Mouse (Mus musculus): ENCODE measurements around the gene Trib2. TPM values are rescaled to one million over a fixed set of nuclear protein-coding genes. Genes with fewer than 3 reads are reported as not detected.
A peak's percentile ranks its signal among the peaks of the same experiment; 100 is the strongest.

Gene Trib2
- total RNA-seq (2012; rRNA removed) (42.1 and 53.8 TPM in 2 replicates), polyA plus RNA-seq (2012; ENCODE audit: insufficient read depth in 1 of 2, insufficient read length in 2 of 2, low read depth in 1 of 2, low replicate concordance in 2 of 2, missing spikeins in 1 of 2) (10 to 100 TPM; 20.1 to 80.6 TPM)

DNA sequence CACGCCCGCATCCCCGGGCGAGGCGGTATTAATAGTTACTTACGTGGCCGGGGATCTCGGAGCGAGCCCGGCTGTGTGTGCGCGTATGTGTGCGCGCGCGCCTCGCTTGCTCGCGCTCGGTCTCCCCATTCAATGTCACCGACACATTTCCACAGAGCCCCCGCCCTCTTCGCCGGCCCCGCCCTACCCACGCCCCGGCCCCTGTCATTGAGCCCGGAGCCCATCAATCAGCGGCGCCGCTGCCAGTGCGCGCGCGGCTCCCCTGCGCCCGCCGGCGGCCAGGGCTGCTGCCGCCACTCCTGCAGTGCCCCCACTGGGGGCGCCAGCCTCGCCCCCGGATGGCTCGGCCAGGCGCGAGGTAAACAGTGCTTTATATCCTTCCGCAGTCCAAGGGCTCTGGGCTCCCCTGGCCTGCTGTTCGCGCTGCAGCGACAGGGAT is at the start of gene Trib2:
Gene Trib2, minus strand, starts transcription at position 183 of the 439 bp plus-strand sequence.
- Histone ChIP-seq H3K4me3 (ENCODE audit: control insufficient read depth in 1 of 2, insufficient read depth in 1 of 2, low read depth in 2 of 2, low read length in 2 of 2) (peak within 1 kb of the TSS; percentile 97 to 98), H3K4me1 (ENCODE audit: control insufficient read depth in 1 of 2, insufficient read depth in 2 of 2, low read length in 2 of 2) (peaks cover 0 to 7% of the 10 kb centered on the region in 2 experiments; a peak in 3 of 4 replicates), H3K27me3 (ENCODE audit: control insufficient read depth in 1 of 2, insufficient read depth in 2 of 2, low read length in 2 of 2) (no peaks in the 10 kb centered on the region), H3K36me3 (ENCODE audit: control insufficient read depth in 1 of 2, insufficient read depth in 2 of 2, low read length in 2 of 2) (peaks cover 0 to 6% of the 10 kb centered on the region in 2 experiments; a peak in 2 of 4 replicates), H3K79me2 (ENCODE audit: control insufficient read depth, insufficient read depth, low read length, poor library complexity) (peaks cover 42% of the 10 kb centered on the region), H3K9me3 (replicated peaks; ENCODE audit: insufficient read depth, low read length) (no peaks in the 10 kb centered on the region), H3K9ac (ENCODE audit: control insufficient read depth, low read depth, low read length, poor library complexity, severe bottlenecking) (peak within 1 kb of the TSS; percentile 95), H3K27ac (ENCODE audit: control insufficient read depth, low read depth, low read length) (peak within 1 kb of the TSS; percentile 61)
- DNase-seq (ENCODE audit: low read depth, low spot score) = peak; percentile 94
- TF ChIP-seq SMC3 (IDR thresholded peaks at IDR 0.05; ENCODE audit: low read depth, low read length) (peak; percentile 39), ZC3H11A (IDR thresholded peaks at IDR 0.05; ENCODE audit: low read depth, low read length) (peak; percentile 13; the same call in 1 of the 2 replicates), JUND (IDR thresholded peaks at IDR 0.05; ENCODE audit: low read depth, low read length) (no peak), CTCF (IDR thresholded peaks at IDR 0.05 in 2 of 3, conservative IDR thresholded peaks at IDR 0.05 in 1 of 3; ENCODE audit: control insufficient read depth in 1 of 3, insufficient read depth in 1 of 3, low read depth in 2 of 3, low read length in 3 of 3, poor library complexity in 1 of 3, severe bottlenecking in 1 of 3) (peak in 2 of 3 experiments; percentile 68 to 75; a peak in 5 of 6 replicates), EP300 (IDR thresholded peaks at IDR 0.05; ENCODE audit: low read depth in 1 of 2, low read length in 2 of 2) (0 out of 4 replicates have a peak, but pooled peaks of 1 of the 2 experiments have one; percentile 18), RAD21 (IDR thresholded peaks at IDR 0.05; ENCODE audit: low read depth, low read length) (peak; percentile 44), ZMIZ1 (IDR thresholded peaks at IDR 0.05; ENCODE audit: low read depth, low read length) (peak; percentile 77), HCFC1 (IDR thresholded peaks at IDR 0.05; ENCODE audit: low read depth, low read length) (no peak), USF1 (IDR thresholded peaks at IDR 0.05; ENCODE audit: low read depth, low read length) (no peak), GABPA (IDR thresholded peaks at IDR 0.05; ENCODE audit: low read depth, low read length) (no peak), MYB (IDR thresholded peaks at IDR 0.05; ENCODE audit: low read depth, low read length) (no peak), POLR2A (IDR thresholded peaks at IDR 0.05; ENCODE audit: control insufficient read depth in 1 of 2, insufficient read depth in 1 of 2, low read depth in 1 of 2, low read length in 2 of 2, poor library complexity in 1 of 2) (peak; percentile 41 to 62; a peak in 1 of 4 replicates), BHLHE40 (IDR thresholded peaks at IDR 0.05; ENCODE audit: borderline replicate concordance, low read depth, low read length) (no peak), POLR2AphosphoS5 (IDR thresholded peaks at IDR 0.05; ENCODE audit: borderline replicate concordance, low read depth, low read length) (no peak), SIN3A (IDR thresholded peaks at IDR 0.05; ENCODE audit: low read length) (peak; percentile 80), E2F4 (IDR thresholded peaks at IDR 0.05; ENCODE audit: borderline replicate concordance, low read depth, low read length) (no peak), NELFE (IDR thresholded peaks at IDR 0.05; ENCODE audit: low read depth, low read length) (peak; percentile 51), POLR2AphosphoS2 (IDR thresholded peaks at IDR 0.05; ENCODE audit: low read length) (no peak), GATA1 (IDR thresholded peaks at IDR 0.05; ENCODE audit: low read depth, low read length) (no peak), CHD2 (IDR thresholded peaks at IDR 0.05; ENCODE audit: low read length) (no peak), CHD1 (IDR thresholded peaks at IDR 0.05; ENCODE audit: low read depth, low read length) (no peak), NRF1 (IDR thresholded peaks at IDR 0.05; ENCODE audit: insufficient read depth, low read depth, low read length, poor library complexity, severe bottlenecking) (peak; percentile 65), MEF2A (IDR thresholded peaks at IDR 0.05; ENCODE audit: extremely low read depth, insufficient replicate concordance, low read depth, low read length, poor library complexity, severe bottlenecking) (no peak), ELF1 (IDR thresholded peaks at IDR 0.05; ENCODE audit: low read depth, low read length) (no peak), MXI1 (IDR thresholded peaks at IDR 0.05; ENCODE audit: low read depth, low read length) (peak; percentile 62), TBP (IDR thresholded peaks at IDR 0.05; ENCODE audit: low read depth, low read length) (0 out of 2 replicates have a peak, but pooled peaks have one; percentile 13), MYC (IDR thresholded peaks at IDR 0.05; ENCODE audit: low read depth, low read length) (no peak), ZNF384 (IDR thresholded peaks at IDR 0.05; ENCODE audit: low read depth, low read length) (no peak), MAZ (IDR thresholded peaks at IDR 0.05; ENCODE audit: low read depth, low read length) (peak; percentile 83), MAX (IDR thresholded peaks at IDR 0.05; ENCODE audit: low read length) (peak; percentile 46; the same call in 1 of the 2 replicates), RCOR1 (IDR thresholded peaks at IDR 0.05; ENCODE audit: low read depth, low read length) (no peak), ZKSCAN1 (IDR thresholded peaks at IDR 0.05; ENCODE audit: low read depth, low read length) (no peak), USF2 (IDR thresholded peaks at IDR 0.05; ENCODE audit: borderline replicate concordance in 1 of 2, insufficient read depth in 1 of 2, low read depth in 1 of 2, low read length in 2 of 2) (no peak), TAL1 (IDR thresholded peaks at IDR 0.05; ENCODE audit: low read length) (no peak), ETS1 (IDR thresholded peaks at IDR 0.05; ENCODE audit: low read depth, low read length) (no peak), MAFK (IDR thresholded peaks at IDR 0.05; ENCODE audit: borderline replicate concordance, low read depth, low read length) (no peak), UBTF (IDR thresholded peaks at IDR 0.05; ENCODE audit: borderline replicate concordance, insufficient read depth, low read depth, low read length) (no peak)

All from MEL (cell line).